Mouse (Mus musculus): ENCODE results near the gene Bcor.

The Bcor gene

DNA sequence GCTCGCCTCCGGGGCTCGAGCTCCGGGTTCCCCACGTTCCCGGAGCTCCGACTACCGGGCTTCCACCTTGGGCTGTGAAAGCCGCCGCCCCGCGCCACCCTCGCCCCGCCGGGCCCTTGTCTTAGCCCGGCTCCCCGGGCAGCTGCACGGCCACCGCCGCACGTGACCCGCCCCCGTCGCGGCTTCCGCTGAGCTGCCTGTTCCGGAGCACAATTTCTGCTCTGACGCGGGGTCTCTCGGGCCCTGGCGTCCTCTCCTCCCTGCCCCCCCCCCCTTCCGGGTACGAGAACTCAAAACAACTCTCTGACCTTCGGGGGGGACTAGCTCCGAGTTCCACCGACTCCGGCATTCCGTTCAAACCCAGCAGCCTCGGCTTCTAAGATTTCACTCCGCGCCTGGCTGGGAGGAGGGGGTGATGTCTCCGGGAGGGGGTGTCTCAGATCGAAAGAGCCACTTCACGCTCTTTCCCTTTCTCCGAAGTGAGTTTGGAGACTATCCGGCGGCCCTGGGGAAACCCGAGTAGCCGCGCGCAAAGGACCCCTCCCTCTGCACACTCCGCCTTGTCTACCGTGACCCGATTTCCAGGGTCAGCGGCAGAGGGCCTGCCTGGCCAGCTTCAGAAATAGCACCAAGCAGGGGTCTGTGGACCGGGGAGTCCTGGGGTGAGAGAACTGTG is at the start of gene Bcor:
Gene Bcor, minus strand, starts transcription at position 375 of the 676 bp plus-strand sequence.
- DNase-seq, result peak; percentile 49

DNA sequence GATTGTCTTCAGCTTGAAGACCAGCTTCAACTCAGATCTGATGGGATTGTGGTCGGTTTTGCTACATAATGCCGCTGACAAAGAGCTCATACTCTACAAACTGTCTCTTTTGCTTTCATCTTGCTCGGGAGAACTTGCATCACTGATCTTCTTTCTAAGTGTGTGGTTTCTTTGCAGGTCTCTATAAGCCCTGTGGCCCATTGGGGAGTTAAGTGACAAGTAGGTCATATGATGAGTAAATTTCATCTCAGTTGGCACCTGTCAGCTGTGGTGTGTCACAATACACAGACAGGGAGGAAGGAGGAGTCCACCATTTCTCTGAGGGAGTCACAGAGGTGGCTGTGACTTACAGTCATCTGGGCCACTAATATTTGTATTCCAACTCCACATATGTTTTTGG is 42.8 kb upstream of the Bcor start:
- DNase-seq, result no peak

DNA sequence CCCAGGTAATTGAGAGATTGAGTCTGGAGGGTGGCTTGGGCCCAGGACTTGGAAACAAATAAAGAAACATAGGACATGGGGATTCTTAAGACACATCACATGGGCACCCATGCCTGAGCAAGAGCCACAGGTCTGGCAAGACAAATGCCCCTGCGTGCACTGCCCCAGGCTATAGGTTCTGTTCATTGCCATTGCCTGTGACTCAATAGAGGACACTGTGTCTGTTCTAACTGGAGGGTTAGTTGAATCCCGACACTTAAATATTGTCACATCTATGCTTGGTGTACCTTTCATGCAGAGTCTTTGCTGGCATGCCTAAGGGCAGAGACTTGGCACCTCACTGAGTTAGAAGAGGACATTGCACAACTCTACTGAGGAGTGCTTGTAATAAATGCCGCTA is 41.0 kb upstream of the Bcor start:
- DNase-seq, result no peak

DNA sequence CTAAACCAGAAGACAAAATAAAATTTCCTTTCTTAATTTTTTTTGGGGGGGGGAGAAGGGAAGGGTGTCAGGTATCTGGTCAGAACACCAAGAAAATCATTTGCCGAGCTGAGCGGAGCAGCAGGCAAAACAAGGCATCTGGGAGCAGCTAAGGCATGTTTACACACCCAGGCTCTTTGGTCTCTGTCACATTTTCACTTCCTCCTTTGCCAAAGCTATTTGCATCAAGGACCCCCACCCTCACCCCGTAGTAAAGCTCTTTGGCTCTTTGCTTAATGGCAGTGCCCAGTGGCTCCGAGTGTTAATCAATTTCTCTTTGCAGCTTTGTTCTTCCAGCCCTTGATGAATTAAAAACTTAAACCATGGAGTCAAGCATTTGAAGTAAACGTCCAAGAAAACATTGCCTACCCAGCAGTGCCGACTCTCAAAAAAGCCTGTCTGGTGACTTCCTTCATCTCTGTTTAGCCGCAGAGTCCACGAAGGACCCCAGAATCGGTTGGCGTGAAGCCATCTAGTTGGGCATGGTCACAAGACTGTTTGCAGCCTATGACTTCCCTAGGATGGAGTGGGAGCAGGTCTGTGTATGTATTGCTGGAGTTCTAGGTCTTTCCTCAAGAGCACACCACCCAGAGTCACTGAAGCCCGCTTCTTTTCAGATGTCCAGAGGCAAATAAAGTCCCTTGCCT is 35.2 kb upstream of the Bcor start:
- no peak for DNase-seq

DNA sequence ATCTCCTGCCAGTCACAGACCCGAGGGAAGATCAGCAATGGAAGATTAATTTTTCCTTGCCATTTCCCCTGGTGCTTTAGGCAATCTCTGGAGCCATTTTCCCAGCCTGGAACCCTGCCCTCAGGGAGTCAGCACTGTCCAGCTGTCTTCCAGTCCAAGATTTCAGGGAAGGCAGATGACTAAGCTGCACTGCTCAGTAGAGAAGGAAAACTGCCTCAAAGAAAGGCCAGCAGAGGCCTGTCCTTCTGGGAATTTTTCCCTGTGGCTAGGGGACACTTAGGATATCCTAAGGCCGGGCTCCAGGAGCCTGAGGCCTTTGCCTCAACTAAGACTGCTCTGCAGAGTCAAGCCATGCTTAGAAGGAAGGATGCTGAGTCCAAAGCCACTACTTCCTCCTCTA is 32.2 kb upstream of the Bcor start:
- DNase-seq, result no peak

DNA sequence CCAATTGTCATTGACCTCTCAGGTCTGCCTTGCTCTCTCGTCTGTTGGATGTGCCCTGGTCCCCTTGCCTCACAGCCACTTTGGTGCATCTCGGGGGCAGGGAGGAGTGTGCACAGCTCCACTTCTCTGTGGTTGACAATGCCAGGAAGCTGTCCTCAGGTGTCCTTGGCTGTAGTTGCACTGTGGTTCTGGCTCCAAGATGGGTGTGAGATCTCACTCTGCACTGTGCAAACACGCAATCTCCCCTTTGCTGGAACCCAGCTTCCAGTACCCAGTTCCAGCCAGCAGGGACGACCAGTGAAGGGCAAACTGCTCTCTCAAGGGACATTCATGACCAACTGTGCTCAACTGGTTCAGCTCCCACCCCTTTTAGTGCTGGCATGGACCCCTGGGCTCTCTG is 29.4 kb upstream of the Bcor start:
- no peak for DNase-seq

DNA sequence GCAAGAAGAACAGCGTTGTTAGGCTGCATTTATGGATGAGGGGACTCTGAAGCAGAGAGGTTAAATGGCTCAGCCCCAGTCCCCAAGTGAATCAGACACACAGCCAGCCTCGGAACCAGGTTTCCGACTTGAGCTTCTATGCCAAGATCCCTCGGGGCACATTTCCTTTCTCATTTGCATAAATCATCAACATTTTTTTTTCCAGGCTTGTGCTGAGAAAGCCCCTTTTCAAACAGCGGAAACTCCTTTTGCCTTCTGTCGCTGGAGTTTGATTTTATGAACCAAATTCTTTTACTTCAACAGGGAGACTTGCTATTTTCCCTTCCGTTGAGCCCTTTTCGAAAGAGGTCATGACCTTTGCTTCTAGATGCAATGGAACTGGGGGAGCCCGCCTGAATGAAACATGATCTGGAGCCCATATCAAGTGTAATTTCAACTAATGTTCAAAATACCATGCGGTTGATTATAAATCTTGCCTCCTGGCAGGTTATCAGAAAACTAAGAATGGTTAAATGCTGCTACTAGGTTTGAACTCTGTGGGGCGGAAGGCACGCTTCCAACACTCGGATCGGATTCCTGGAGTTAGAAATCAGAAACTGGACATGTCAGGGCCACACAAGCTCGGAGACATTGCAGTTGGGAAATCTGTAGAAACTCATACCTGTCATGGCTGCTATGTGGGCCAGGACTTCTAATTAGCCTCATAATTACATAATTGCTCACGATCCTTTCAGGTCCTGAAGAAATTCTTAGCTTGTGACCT is 15.2 kb upstream of the Bcor start:
- DNase-seq, result no peak

DNA sequence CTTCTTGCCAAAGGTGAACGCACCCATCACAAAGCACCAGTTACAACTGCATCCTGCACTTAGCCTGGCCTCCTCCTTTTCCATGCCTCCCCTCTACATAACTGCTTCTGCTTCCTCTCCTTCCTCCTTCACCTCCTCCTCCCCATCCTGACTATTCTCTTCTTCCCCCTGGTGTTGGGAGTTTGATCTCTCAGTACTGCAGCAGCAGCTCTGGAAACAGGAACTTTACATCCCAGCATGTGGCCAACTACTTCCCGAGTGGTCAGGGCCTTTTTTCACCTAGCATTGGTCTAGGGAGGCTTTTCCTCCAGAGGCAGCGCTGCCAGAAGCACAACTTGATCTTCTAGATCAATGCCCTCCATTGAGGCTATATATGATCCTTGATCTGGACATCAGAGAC is 10.0 kb upstream of the Bcor start:
- DNase-seq, result no peak

DNA sequence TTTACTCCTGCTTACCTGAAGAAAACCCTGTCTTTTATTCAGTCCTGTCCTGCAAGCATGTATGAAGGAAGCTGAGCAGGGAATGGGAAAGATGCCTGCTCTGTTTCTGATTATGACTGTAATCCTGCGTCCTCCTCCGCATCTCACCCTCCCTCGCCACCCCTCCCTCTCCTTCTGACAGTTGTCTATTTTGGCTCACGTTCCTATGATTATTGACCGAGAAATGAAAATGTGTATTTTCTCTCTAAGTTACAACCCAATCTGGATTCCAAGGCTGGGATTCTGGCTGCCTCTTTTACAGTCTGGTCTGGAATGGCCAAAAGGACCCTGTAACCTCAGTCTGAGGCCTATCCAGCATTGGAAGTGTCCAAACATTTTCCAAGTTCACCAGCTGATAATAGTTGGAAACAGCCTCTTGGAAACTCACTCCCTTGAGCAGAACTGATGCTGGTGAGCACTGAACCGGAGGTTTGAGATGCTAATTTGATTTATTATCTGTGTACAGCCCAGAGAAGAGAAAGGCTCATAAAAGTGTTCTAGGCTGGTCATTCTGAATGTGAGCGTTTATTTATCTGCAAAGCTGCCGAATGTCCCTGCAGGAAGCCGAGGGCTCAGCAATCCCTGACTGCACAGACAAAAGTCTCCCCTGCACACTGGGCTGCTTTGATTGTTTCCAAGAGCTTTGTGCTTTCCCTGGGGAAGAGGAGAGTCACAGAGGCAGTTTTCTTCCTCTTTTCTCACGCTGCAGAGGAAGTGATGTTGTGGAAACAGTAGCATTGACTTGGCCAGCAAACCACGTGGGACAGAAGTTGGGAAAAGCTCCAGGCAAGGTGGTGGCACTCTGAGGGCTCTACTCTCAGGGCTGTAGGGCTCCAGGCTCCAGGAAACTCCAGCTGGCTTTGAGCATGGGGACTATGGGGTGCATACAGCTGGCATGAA is 4.7 kb upstream of the Bcor start:
- no peak for DNase-seq

DNA sequence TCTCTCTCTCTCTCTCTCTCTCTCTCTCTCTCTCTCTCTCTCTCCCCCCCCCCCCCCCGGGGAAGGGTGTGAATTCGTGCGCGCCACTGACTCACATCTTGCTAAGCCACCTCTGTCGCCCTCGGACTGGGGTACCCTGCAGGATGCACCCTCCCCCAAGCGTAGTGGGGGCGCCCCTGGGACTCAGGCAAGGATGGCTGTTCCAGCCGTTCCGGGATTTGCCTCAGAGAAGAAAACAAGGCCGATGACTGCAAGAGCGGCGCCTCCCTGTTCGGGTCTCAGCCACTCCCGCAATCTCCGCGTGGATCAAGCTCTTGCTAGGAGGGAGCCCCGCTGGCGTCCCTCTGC is 647 bp downstream of the Bcor start:
- DNase-seq, result no peak

DNA sequence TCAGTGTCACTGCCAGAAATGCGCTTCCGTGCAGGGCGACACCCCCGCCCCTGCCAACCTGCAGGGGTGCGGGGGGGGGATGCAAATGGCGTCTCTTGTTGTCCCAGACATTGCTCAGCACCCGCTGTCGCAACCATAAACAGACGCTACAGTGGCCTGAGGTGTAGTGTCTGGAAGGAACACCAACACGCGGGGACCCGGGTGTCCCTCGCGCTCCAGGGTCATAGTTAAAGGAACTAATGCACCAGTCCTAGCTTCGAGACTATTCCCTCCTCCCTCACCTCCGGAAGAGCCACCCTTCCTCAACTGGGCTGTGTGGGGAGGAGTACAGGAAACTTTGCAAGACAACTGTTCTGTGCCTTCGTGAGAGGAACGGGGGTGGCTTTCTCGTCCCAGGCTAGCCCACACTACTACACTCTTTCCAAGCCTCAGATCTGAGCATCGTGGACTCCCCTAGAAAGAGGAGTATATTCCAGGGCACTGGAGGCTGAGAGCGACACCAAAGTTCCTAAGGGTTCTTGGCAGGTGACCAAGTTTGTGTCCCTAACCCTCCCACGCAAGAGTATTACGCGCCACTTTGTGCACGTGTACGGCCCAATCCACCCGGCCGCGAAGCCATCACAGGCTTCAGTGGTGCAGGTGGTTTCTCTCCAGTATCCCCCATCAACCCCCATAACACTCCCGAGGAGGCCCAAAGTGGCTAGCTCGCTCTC is 1.2 kb downstream of the Bcor start:
- DNase-seq, result peak; percentile 9

DNA sequence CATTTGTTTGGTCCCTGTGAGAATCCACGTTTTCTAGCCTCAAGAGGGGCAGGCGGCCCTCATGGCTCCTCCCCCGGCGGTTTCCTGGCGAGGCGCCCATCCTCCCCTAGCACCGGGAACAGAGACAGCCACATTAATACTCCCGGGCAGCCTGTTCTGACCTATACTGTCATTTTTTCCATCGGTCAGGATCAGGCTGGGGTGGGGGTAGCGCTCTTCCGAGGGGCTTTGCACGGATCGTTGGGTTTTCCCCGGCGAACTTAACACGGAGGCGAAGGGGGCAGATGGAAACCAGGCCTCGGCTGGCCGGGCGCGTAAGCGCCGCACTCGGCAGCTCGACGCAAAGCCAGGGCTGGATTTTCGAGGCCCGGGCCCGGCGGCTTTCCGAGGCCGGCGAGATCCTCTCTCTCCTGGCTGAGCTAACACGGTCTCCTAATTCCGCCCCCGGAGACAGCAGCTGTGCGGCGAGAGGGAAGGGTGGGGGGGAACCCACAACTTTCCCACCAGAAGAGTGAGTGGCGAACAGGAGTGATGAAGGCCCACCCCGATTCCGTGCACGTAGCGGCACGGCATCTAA is 1.8 kb downstream of the Bcor start:
- peak; percentile 58 for DNase-seq

DNA sequence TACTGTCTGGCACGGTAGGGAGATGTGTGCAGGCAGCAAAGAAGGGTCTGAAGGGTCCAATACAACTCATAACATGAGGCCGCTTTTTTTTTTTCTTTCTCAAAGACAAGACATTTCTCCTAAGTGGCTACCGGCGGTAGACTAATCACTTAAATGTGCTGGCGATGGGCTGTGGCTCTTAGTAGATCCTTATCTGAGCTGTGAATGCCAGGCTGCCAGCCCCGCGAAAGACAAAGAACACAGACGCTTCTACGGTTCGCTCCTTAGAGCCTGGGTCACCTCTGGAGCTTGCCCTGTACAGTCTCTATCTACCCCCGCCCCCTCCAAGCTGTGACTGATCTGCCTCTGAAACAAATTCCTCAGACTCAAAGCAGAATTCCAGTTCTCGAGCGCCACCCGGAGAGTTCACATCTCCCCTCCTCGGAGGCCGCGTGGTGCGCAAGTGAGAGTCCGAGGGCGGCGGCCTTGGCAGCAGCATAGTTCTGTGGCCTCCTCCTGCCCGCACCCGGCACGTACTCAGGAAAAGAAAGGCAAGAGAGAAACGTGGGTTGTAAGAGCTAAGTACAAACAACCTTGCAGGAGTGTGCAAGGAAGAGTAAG is 2.7 kb downstream of the Bcor start:
- peak; percentile 36 for DNase-seq

DNA sequence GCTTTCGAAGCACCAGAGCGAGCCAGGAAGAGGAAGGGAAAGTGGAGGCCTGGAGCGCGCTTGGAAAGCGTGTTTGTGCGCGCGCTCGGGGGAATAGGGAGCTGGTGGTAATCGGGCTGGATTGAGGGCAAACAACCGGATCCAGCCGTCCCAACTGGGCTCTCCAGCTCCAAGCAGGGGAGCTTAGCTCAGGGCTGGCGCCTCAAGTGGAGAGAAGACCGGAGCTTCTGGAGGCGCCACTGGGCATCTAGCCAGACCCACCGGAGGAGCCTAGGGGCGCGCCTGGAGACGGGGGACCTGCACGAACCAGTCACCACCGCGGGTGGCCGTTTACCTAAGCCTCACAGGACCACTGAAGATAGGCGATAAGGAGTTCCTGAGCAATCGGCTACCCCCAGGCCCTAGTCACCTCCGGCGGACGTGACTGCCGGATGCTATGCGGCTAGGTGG is 4.3 kb downstream of the Bcor start:
- DNase-seq, result peak; percentile 23

DNA sequence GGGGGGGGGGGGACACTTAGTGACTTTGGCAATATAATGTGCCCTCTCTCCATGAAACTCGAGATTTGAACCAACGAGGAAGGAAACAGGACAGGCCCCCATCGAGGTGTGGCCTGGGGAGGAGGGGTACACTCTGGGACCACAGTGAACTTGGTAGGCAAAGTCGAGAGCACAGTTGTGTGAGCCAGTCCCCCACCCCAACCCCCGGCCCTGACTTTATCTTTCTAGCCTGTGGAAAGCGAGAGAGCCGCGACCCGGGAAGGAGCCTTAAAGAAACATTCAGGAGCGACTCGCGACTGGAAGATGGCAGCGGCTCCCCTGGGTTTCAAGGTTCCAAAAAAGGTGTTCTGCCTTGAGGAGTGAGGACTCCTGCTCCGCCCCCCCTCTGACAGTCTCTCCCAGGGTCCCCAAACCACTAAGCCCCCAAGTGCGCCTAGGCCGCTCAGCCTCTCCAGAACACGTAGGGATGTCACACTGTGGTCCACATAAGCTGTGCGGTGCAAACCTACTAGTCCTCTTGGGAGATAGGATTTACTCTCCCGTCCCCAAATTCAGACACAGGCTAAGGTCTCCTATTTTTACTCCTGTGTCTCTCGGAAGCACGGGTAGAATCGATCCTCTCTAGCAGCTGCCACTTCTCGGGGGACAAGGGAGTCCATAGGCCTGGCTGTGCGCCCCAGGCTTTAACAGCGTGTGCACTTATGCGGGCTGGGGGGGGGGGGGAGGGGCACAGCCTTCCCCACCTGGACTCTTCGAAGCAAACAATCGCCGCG is 4.9 kb downstream of the Bcor start:
- DNase-seq, result no peak

DNA sequence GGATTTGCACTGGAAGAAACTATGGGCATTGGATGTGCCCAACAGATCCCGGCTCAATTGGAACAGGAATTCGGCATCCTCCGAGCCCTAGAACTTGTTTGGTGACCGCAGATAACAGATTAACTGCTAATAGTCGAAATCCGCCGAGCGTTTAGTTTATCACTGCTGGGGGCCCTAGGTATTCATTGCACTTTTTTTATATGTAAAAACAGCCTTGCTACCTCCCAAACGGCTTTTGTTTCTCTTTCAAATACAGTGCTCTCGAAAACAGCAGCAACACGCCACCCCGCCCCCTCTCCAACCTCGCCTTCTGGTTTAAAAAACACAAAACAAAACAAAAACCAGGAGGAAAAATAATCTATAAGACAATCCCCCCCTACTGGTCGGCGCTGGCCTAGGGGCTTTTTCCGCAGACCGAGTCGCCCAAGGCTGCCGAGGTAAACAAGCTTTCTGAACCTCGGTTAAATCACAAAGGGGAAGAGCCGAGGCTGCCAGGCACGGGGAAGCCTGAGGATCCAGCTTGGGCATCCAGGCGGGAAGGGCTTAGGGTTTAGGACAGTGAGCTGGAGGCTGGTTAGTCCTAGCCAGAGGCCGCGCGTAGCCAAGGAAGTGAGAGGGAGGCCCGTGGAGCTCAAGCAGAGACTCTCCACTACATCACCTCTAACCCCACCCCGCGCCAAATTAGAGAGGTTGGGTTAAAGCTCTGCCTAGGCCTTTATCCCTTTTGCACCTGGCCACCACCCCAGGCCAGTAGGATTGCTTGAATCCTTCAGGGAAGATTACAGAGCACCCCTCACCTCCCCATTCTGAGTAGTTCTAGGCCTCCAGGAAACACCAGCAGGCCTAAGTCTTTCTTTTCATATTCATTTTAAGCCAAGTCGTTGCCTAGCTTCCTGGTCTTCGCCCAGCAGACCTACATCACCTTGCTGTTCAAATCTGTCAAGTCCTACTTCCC is 6.7 kb downstream of the Bcor start:
- DNase-seq, result peak; percentile 23

DNA sequence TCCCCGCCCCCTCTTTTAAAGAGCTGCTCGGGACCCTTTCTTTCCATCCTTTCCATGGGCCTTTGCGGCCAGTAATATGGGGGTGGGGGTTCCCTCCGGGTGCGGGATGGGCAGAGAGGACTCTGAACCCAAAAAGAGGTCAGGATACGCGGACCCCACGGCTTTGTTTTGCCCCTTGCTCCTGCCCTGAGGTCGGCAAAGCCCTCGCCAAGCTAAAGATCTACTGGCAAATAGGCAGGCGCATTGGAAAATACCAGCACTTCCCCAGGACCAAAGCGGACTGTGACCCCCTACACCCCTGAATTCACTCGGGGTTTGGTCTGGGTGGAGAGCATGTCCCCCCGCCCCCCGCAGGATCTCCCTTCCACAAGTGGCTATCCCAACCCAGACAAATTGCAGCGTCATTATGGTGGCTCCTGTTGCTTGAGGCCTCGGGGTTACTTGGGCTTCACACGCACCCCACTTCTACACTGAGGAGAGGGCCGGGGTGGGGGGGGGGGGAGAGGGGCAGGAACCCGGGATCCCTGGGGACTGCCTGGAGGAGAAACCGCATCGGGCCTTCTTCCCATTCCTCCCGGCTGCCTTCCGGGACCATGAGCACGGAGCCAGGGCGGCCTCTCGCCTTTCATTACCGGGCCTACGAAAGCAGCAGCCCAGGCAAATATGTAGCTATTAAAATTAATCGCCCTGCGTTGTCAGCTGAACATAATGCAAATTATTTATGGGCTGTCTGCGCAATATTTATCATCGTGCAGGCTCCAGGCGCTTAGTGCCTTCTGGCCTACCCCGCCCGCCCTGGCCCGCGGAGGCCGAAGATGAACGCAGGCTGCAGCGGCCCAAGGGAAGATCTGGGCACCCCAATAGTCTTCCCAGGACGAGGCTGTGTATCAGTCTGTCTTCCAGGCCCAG is 7.9 kb downstream of the Bcor start:
- DNase-seq, result no peak

Measured in liver (tissue).